Mouse (Mus musculus) thymus, adult 2 months (tissue): ENCODE measurements around the gene Ptgfrn. TPM values are rescaled to one million over a fixed set of nuclear protein-coding genes. Genes with fewer than 3 reads are reported as not detected.

Experiments
- DNase-seq: peaks from one replicate; pipeline ENCODE4 v3.0.0; 2021
- H3K27ac ChIP-seq: fragments of 200-500 bp; 2 replicates; pipeline ENCODE4 v1.5.1; 2012; ENCODE audit warnings: low read length, control low read depth; ENCODE audit not compliant: control insufficient read depth, insufficient read depth
- H3K27me3 ChIP-seq: fragments of 200-500 bp; 2 replicates; pipeline ENCODE4 v1.6.1; 2012; ENCODE audit warnings: mild to moderate bottlenecking, low read length, moderate library complexity, mixed read lengths; ENCODE audit not compliant: control insufficient read depth, insufficient read depth
- H3K36me3 ChIP-seq: fragments of 200-500 bp; 2 replicates; pipeline ENCODE4 v1.6.1; 2012; ENCODE audit warnings: mild to moderate bottlenecking, low read length, moderate library complexity; ENCODE audit not compliant: control insufficient read depth, insufficient read depth
- H3K4me1 ChIP-seq: fragments of 200-500 bp; replicated peaks from 2 replicates; pipeline ENCODE4 v1.6.1; 2012; ENCODE audit warnings: low read length; ENCODE audit not compliant: control insufficient read depth, insufficient read depth
- H3K4me3 ChIP-seq: fragments of 200-500 bp; 2 replicates; pipeline ENCODE4 v1.5.1; 2012; ENCODE audit warnings: mild to moderate bottlenecking, low read length, control low read depth, moderate library complexity; ENCODE audit not compliant: control insufficient read depth, insufficient read depth
- CTCF ChIP-seq: fragments of 200-500 bp; IDR thresholded peaks from 2 replicates; pipeline ENCODE4 v1.5.1; 2012; ENCODE audit warnings: mild to moderate bottlenecking, control low read depth, low read length, moderate library complexity, borderline replicate concordance; ENCODE audit not compliant: control insufficient read depth, poor library complexity, insufficient read depth; ENCODE audit errors: extremely low read depth
- POLR2A ChIP-seq: fragments of 200-500 bp; IDR thresholded peaks from 2 replicates; pipeline ENCODE4 v1.6.1; 2012; ENCODE audit warnings: mild to moderate bottlenecking, low read length, control low read depth, moderate library complexity; ENCODE audit not compliant: control insufficient read depth, poor library complexity, insufficient read depth; ENCODE audit errors: extremely low read depth
- WGBS: fragments of 180-500 bp; shearing (Covaris S2); methylation state at CpG from one replicate; pipeline ENCODE4 v1.1.7; 2018; 5-methylcytosine and 5-hydroxymethylcytosine counted together
- polyA plus RNA-seq: library from polyadenylated mRNA; depleted of rRNA; stranded (reverse); fragments of >200 nt; gene quantifications from 2 replicates; pipeline ENCODE4 v1.2.3, GENCODE M21; 2012

Gene Ptgfrn
- polyA plus RNA-seq, 1 experiment, result 8.0 TPM

- no peaks in the 10 kb centered on the region for H3K27me3 ChIP-seq
- no peak for DNase-seq
- no peak overlapping the region for H3K27ac ChIP-seq
- TF ChIP-seq CTCF (no peak), POLR2A (no peak)
- H3K36me3 ChIP-seq, result no peaks in the 10 kb centered on the region
- WGBS, result 70% methylated on average over 6 of the region's 6 CpGs
- peaks cover 7% of the 10 kb centered on the region for H3K4me1 ChIP-seq
- no peak overlapping the region for H3K4me3 ChIP-seq
Observed at GRCm38 (mm10) chr3:101144366-101144948, 34.4 kb upstream of the Ptgfrn start.

DNA sequence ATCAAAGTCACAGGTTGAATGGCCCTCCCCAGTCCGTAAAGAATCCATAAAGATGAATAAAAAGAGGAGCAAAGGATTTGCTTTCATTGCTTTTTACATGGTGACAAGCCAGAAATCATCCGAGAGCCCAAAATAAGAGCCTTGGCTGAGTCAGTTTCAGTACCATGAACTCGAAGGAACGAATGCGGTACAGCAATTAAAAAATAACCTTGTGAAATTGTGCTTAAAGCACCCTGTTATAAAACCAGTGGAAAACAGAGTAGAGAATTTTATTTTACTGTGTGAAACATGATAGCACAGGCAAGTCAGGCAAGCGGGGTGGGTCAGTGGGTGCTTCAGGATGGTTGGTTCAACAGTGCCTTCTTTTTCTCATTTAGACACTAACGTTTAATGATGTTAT is 33.4 kb upstream of the Ptgfrn start:
- Histone ChIP-seq H3K4me3 (no peak overlapping the region), H3K27me3 (no peaks in the 10 kb centered on the region)
- 96% methylated on average over 7 of the region's 7 CpGs for WGBS

DNA sequence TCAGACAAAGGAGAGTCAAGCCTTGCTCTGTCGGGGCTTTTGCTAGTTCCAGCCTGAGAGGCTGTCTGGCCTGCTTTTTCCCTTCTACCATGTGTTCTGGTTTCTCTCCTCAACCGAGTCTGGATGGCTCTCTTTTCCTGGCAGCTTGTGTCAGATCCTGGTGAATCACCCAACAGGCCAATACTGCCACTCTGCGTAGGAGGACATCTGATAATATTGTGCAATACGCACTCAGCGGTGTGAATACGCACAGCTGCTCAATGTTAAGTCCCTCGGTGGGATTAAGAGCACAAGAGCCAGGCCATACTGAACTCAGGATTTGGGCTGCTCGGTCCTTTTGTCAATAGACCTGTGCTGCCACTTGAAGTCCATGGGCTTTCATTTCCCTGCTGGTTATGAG is 31.8 kb upstream of the Ptgfrn start:
- Histone ChIP-seq H3K27me3 (no peaks in the 10 kb centered on the region), H3K36me3 (no peaks in the 10 kb centered on the region), H3K27ac (no peak overlapping the region), H3K4me3 (no peak overlapping the region), H3K4me1 (peaks cover 7% of the 10 kb centered on the region)
- DNase-seq, result no peak
- TF ChIP-seq CTCF (no peak), POLR2A (no peak)
- 90% methylated on average over 8 of the region's 8 CpGs for WGBS

More for the DNA sequence above, 33.4 kb upstream of the Ptgfrn start:
- Histone ChIP-seq H3K4me1 (peaks cover 7% of the 10 kb centered on the region), H3K36me3 (no peaks in the 10 kb centered on the region), H3K27ac (no peak overlapping the region)
- TF ChIP-seq CTCF (no peak), POLR2A (no peak)
- no peak for DNase-seq

DNA sequence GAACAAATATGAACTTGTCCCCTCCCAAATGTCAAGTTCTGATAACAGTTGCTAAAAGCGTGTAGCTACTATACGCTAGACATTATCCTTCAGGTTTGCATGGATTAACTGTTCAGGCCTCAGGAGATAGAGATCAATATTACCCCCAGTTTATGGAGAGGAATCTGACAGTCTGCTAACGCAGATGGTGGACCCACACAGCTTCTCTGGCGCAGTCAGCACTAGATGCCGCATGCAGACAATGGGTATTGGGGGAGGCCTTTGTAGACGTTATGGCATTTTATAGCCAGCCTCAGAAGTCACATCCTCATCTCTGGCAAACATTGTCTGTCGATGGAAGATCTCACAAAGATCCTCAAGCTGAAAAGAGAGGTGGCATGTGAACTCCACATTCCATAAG is 29.9 kb upstream of the Ptgfrn start:
- H3K27ac ChIP-seq, result no peak overlapping the region
- H3K4me3 ChIP-seq, result no peak overlapping the region
- TF ChIP-seq POLR2A (no peak), CTCF (no peak)
- 96% methylated on average over 7 of the region's 7 CpGs for WGBS
- H3K36me3 ChIP-seq, result no peaks in the 10 kb centered on the region
- DNase-seq, result no peak
- peaks cover 3% of the 10 kb centered on the region; the same call in 1 of the 2 replicates for H3K4me1 ChIP-seq
- no peaks in the 10 kb centered on the region for H3K27me3 ChIP-seq

- Histone ChIP-seq H3K36me3 (no peaks in the 10 kb centered on the region), H3K4me3 (no peak overlapping the region), H3K4me1 (0 out of 2 replicates have a peak, but pooled peaks cover 4% of the 10 kb centered on the region), H3K27ac (no peak overlapping the region), H3K27me3 (no peaks in the 10 kb centered on the region)
- no peak for DNase-seq
- no peak for TF ChIP-seq CTCF
- no peak for TF ChIP-seq POLR2A
- 85% methylated on average over 11 of the region's 11 CpGs for WGBS
Observed at GRCm38 (mm10) chr3:101136483-101136882, 26.4 kb upstream of the Ptgfrn start.

DNA sequence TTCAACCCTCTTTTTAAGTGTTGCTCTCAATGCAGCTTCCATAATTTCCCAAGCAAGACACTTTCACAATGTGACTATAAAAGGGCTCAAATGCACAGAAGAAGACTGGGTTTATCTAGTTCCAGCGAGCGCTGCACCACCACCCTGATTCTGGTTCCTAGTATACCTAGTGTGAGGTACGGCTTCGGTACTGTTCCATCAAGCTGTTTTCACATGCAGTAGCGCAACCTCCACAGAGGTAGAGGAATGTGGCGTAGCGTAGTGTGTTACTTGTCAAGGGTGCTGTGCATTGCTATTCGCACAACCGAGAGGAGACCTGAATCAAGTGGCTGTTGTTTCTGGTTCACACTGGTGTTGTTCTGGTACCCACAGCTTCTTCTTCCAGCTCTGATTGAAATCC is 24.8 kb upstream of the Ptgfrn start:
- no peaks in the 10 kb centered on the region for H3K27me3 ChIP-seq
- WGBS, result 98% methylated on average over 9 of the region's 9 CpGs
- H3K4me3 ChIP-seq, result no peak overlapping the region
- no peak for TF ChIP-seq CTCF
- TF ChIP-seq POLR2A, result no peak
- no peaks in the 10 kb centered on the region for H3K36me3 ChIP-seq
- peaks cover 10% of the 10 kb centered on the region for H3K4me1 ChIP-seq
- DNase-seq, result no peak
- no peak overlapping the region for H3K27ac ChIP-seq

- H3K4me3 ChIP-seq, result no peak overlapping the region
- no peak for DNase-seq
- no peaks in the 10 kb centered on the region for H3K36me3 ChIP-seq
- H3K4me1 ChIP-seq, result peaks cover 18% of the 10 kb centered on the region
- H3K27ac ChIP-seq, result no peak overlapping the region
- 85% methylated on average over 6 of the region's 6 CpGs for WGBS
- H3K27me3 ChIP-seq, result no peaks in the 10 kb centered on the region
- no peak for TF ChIP-seq POLR2A
- no peak for TF ChIP-seq CTCF
Observed at GRCm38 (mm10) chr3:101132981-101133380, 22.9 kb upstream of the Ptgfrn start.
